Mouse (Mus musculus) induced T-regulatory cell, adult 2 months (primary cell): ENCODE measurements around the gene Rtn3.
A peak's percentile ranks its signal among the peaks of the same experiment; 100 is the strongest.
"Not testable (repeated sequence)": the region's sequence is repeated elsewhere in the genome, so short reads cannot be mapped to it uniquely, and the experiment has no call there.

ENCODE experiments used
- DNase-seq: peaks from one replicate; pipeline ENCODE4 v3.0.0-alpha.2; 2012; ENCODE audit warnings: low read depth

The Rtn3 gene

DNA sequence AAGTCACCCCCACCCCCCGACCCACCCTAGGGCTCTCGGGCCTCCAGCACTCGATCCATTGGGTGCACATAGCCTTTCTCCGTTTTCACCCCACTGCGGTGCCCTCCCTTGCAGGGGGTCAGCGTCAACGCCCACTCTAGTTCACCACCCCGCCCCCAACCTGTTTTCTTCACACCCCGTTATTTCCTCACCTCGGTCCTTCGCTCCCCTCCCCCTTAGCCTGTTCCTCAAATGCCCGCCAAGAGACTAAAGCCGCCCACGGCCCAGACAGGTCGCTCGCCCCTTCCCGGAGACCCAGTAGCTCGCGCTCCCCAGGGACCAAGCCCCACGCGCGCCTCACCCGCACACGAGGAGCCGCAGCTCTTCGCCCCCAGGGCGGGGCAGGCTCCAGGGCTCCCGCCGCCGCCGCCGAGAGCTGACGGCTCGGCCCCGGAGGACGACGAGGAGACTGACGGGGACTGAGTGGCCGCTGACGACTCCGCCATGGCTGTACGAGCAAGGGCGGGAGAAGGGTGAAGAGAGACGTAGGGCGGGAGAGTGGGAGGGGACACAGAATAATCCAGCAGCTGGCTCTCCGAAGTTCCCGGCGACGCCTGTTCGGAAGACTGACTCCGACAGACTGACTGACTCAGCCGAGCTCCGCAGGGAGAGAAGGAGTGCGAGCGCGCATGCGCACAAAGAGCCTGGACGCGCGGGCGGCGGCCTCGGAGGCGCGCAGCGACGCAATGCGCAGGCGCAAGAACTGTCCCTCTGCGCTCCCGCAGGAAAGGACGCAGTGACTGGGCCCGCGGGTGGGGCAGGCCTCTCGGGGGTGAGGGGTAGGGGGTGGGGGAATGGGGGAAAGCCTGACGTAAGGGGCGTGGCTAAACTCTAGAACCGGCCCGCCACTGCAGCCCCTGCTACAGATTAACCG lies at the start of gene Rtn3:
Gene Rtn3, minus strand, starts transcription at position 683 of the 913 bp plus-strand sequence.
- peak; percentile 98 for DNase-seq

DNA sequence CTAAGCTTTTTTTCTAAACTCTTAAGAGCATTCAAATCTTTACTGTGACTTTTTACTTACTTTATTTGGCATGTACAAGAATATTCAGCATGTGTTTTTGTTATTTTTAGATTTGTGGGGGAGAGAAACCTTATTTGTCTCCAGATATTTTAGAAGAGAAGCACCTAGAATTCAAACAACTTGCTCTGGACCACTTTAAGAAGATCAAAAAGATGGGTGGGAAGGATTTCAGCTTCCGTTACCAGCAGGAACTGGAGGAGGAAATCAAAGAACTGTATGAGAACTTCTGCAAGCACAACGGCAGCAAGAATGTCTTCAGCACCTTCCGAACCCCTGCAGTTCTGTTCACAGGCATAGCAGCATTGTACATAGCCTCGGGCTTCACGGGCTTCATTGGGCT lies 48.8 kb upstream of the Rtn3 start:
- no peak for DNase-seq

DNA sequence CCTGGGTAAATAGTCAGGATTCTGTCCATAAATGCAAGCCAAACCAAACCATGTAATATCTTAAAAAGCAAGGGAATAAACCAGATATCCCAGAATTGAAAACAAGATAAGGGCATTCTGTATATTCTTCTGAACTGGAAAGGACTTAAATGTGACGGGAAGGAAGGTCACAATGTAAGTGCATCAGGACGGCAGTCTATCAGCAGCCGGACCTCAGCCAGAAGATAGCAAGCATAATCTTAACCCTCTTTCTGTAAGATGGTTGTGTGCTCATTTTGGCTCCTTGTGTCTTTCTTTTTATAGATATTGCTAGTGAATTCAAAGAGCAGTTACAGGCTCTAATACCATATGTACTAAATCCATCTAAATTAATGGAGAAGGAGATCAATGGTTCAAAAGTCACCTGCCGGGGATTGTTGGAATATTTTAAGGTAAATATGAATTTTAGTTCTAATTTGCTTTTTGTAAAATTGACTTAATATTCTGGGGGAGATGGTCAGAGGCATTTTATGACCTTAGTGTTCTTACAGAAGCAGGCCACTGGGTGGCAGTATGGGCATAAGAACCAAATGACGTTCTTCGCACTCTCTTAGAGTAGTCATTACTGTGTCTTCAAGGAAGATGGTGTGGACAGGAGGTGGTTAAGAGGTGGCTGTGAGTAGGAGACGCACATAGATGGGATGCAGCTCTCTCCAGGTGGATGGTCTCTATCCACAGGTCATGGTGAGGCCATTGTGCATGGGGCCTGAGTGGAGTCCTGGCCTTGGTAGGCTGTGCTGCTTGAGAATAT lies 45.8 kb upstream of the Rtn3 start:
- DNase-seq: peak; percentile 83

DNA sequence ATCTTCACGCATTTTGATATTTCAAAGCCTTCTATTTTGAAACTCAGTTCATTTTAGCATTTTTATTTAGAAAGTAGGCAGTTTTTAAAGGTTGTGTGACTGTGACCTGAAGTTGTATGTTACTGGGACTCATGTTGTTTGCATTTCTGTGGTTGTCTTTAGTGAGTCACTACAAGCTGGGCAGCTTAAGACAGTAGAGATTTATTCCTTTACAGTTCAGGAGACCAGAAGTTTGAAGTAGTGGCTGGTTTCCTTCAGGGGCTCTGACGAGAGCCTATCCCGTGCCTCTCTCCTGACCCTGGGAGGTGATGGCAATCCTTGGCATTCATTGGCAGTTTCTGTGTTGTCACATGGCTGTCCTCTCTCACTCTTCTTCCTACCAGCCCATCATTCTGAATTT lies 41.8 kb upstream of the Rtn3 start:
- DNase-seq: no peak

DNA sequence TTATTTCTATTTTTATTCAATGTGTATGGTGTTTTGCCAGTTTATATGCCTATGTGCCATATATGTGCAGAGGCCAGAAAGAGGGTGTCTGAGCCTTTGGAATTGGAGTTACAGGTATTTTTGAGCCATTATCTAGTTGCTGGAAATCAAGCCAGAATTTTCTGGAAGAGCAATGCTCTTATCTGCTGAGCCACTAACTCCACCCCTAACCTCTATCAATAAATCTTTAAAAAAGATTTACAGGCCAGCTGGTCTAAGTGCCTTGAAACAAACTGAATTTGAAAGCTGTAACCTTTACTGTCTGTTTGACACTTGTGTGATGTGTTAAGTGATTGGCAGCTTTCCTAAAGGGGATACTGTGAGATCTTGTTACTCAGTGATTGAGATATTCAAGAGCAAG lies 40.7 kb upstream of the Rtn3 start:
- DNase-seq: no peak

DNA sequence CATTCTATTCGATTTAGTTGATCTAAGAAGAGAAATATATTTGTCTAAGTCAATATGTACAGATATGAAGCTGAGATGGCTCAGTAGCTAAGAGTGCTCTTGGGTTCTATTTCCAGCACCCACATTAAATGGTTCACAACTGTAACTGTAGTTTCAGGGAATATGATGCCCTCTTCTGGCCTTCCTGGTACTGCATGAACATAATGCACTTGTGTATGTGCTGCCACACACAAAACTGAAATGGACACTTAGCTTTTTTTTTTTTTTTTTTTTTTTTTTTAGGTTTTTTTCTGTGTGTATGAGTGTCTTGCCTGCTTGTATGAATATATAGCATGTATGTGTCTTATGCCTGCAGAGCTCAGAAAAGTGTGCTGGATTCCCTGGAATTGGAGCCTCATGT lies 40.2 kb upstream of the Rtn3 start:
- DNase-seq: peak; percentile 35

- DNase-seq: no peak
These were observed 39.8 kb upstream of the Rtn3 start for GRCm38 (mm10) chr19:7522856-7523255.

- DNase-seq: no peak
These were observed 38.5 kb upstream of the Rtn3 start for GRCm38 (mm10) chr19:7521619-7522018.

- no peak for DNase-seq
These were observed 33.4 kb upstream of the Rtn3 start for GRCm38 (mm10) chr19:7516437-7516836.

DNA sequence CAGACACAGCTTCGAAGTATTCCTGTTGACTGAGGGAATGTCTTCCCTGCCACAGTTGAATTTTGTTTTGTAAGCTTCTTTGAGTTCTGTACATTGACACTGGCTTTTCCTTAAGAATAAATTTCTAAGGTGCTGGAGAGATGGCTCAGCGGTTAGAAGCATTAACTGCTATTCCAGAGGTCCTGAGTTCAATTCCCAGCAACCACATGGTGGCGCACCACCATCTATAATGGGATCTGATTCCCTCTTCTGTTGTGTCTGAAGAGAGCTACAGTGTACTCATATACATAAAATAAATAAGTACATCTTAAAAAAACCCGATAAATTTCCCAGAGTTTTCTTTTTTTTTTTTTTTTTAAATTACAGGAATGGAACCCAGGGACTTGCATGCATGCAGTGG lies 24.9 kb upstream of the Rtn3 start:
- DNase-seq: no peak

- DNase-seq: no peak
These were observed 23.2 kb upstream of the Rtn3 start for GRCm38 (mm10) chr19:7506321-7506720.

- no peak for DNase-seq
These were observed 19.4 kb upstream of the Rtn3 start for GRCm38 (mm10) chr19:7502432-7502831.

DNA sequence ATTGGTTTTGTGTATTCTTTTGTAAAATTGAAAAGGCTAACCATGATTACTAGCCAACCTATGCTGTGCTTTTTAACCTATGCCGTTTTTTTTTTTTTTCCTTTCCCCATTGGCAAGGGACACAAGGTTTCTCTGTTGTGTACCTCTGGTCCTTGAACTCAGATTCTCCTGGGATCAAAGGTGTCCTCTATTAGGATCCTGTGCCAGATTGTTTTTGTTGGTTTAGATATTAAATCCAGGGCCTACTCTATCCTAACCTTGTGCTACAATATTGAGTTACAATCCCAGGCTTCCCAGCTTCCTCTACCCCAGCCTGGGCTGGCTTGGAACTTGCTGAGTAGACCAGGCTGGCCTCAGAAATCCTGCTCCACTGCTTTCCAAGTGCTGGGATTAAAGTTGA lies 17.6 kb upstream of the Rtn3 start:
- no peak for DNase-seq

DNA sequence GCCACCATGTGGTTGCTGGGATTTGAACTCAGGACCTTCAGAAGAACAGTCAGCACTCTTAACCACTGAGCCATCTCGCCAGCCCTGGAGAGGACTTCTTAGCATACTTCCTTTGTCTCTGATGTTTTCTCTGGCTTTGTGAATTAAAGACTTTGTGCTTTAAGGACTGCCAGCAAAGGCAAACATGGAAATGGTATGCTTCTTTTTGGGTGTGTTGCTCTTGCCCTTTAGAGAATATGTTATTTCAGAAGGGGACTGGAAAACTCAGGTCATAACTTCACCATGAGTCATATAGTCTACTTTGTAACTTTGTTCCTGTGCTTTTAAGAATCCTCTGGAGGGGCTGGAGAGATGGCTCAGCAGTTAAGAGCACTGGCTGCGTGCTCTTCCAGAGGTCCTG lies 15.7 kb upstream of the Rtn3 start:
- peak; percentile 39 for DNase-seq

DNA sequence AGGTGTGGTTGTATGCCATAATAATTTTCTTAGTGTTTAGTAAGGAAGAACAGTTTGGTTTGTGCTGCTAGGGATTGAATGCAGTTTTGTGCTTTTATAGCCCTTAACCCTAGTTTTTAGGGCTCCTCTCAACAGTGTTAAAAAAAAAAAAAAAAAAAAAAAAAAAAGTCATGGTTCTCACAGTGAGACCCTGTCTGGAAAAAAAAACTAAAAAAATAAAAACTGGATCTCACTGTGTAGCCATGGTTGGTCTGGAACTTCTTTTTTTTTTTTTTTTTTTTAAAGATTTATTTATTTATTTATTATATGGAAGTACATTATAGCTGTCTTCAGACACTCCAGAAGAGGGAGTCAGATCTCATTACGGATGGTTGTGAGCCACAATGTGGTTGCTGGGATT lies 13.0 kb upstream of the Rtn3 start:
- not testable (repeated sequence) for DNase-seq

DNA sequence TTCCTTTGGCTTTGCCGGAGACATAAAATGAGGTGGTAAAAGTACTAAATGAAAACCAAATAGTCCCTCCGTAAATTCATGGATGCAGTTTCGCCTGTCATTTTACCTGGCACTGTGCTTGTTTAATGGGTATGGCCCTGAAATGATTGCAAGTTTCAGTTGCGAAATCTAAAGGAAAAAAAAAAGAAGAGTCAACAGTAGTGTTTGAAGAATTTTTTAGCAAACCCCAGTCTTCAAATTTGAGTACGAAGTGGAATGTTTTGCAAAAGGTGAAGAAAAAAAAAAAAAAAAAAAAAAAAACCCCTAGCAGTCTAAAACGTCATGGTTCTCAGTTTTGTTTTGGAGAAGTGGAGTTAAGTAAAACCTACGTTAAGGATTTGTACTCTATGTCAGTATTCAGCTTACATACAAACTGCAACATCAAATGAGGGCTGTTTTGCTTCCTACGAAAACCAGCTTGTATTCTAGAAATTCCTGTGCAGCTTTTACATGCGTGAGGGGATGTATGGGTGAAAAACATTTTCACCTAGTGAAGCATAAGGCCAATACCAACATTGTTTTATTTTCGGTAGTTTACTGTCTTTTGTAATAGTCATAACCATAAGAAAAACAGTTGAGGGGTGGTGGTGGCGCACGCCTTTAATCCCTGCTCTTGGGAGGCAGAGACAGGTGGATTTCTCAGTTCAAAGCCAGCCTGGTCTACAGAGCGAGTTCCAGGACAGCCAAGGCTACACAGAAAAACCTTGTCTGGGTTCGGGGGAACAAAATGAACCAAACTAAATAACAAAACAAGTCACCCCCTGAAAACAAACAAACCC lies 12.3 kb upstream of the Rtn3 start:
- DNase-seq: peak; percentile 80

GRCm38 (mm10) chr19:7494187-7495015 lies 11.3 kb upstream of the Rtn3 start:
- peak; percentile 95 for DNase-seq

DNA sequence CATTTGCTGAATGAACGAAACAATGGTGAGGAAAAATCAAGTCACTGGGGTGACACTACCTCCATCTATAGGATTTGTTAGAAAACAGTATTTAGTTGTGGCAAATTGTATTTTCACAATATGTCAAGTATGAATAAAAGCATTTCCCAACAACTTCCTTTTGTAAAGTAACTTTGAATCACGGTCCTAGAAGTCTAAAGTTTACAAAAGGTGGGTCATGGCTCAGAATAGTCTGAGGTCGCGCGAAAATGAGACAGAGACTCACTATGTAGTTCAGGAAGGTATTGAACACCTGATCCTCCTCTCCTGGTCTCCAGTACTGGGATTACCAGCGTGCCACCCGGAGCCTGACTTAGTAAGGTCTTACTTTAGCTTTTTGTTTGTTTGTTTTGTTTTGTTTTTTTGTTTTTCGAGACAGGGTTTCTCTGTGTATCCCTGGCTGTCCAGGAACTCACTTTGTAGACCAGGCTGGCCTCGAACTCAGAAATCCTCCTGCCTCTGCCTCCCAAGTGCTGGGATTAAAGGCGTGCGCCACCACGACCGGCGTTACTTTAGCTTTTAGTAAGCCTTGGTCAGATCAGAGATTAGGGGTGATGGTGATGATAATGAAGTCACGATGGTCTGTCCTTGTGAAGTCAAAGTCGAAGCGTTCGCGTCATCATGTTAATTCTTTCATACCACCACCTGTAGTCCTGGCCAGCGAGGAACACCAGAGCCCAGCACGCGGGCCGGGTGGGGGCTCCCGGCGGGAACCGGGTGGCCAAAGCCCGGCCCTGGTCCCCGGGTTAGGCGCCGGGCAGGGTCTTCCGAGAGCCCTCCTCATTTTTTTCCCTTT lies 10.5 kb upstream of the Rtn3 start, which contains the start of gene Atl3:
Gene Atl3, plus strand, starts transcription at position 689 of the 835 bp plus-strand sequence.
- DNase-seq: peak; percentile 86

DNA sequence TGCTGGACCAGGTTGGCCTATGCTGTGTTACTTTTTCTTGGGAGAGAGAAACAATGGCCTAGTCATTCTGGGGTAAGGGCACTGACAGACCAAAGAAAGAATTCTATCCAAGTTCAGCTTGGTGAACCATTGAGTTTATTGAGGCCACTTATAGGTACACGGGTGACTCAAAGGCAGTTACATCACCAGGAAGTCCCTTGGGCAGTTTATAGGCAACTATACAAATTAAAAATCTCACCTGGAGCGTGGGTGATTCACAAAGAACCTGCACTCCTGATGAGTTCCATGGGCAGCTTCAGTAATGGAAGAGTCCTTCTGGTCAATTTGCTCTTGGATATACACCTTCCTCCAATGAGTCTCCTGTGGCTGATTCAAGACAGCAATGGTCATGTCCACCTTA lies 9.6 kb upstream of the Rtn3 start:
- peak; percentile 25 for DNase-seq

GRCm38 (mm10) chr19:7491960-7492359 lies 8.9 kb upstream of the Rtn3 start:
- no peak for DNase-seq
